11 mouse cellular contexts compared by ENCODE assay signal in genomic region chr9:37247429-37247828, GRCm38 (mm10). TPM values are rescaled to one million over a fixed set of nuclear protein-coding genes. Genes with fewer than 3 reads are reported as not detected.
DNase-seq lines count a peak whose midpoint lies in the region; ATAC-seq lines count a peak whose summit lies in the region.
"Had no signal": no experiment of that assay in that cellular context is flagged by ENCODE, and none has a peak within 500 bp of the region (broad histone marks: within the 10 kb centered on the region; RNA-seq: fewer than 3 reads in every experiment).

No protein-coding gene starts in this region.

- no peaks in the 10 kb centered on the region for H3K4me1 ChIP-seq in liver, embryonic 15.5 days (replicated peaks)
- H3K4me1 ChIP-seq in hindbrain, embryonic 10.5 days (replicated peaks): peaks cover 11% of the 10 kb centered on the region; the same call in 1 of the 2 replicates

- H3K9me3 ChIP-seq in liver, embryonic 15.5 days (replicated peaks): no peaks in the 10 kb centered on the region
- no peaks in the 10 kb centered on the region for H3K9me3 ChIP-seq in hindbrain, embryonic 10.5 days
- H3K9me3 ChIP-seq: hindbrain, embryonic 15.5 days had no signal

- no peaks in the 10 kb centered on the region for H3K27me3 ChIP-seq in liver, embryonic 15.5 days
- H3K27me3 ChIP-seq in hindbrain, embryonic 10.5 days (ENCODE audit: insufficient read depth, poor library complexity, severe bottlenecking): no peaks in the 10 kb centered on the region; the same call in 1 of the 2 replicates
- H3K27me3 ChIP-seq: hindbrain, embryonic 15.5 days had no signal

- no peaks in the 10 kb centered on the region for H3K36me3 ChIP-seq in liver, embryonic 15.5 days (replicated peaks)
- no peaks in the 10 kb centered on the region for H3K36me3 ChIP-seq in hindbrain, embryonic 10.5 days
- H3K36me3 ChIP-seq: hindbrain, embryonic 15.5 days had no signal

- DNase-seq in layer of hippocampus, adult 11-12 months (ENCODE audit: low spot score): peak; percentile 84
- no peak for DNase-seq in layer of hippocampus, postnatal 36 days
- DNase-seq in A20 (ENCODE audit: low read depth, low spot score) (peak; percentile 45), MEL-GATA-1-ER (ENCODE audit: extremely low read depth, low read depth) (peak; percentile 79), adipocyte (ENCODE audit: low spot score) (no peak)
- DNase-seq in hindbrain, embryonic 10.5 days (ENCODE audit: low spot score): no peak
- no peak for DNase-seq in embryo, embryonic 10.5 days (ENCODE audit: low spot score)

- H3K4me2 ChIP-seq in liver, embryonic 15.5 days: no peak overlapping the region
- H3K4me2 ChIP-seq: hindbrain, embryonic 15.5 days had no signal

- H3K9ac ChIP-seq in liver, embryonic 15.5 days: no peak overlapping the region
- H3K9ac ChIP-seq: hindbrain, embryonic 15.5 days; liver, embryonic 14.5 days had no signal

- 0 out of 2 replicates have a peak overlapping the region, but pooled peaks have one; percentile 9 for H3K27ac ChIP-seq in liver, embryonic 15.5 days (replicated peaks)
- no peak overlapping the region; the same call in 1 of the 2 replicates for H3K27ac ChIP-seq in hindbrain, embryonic 10.5 days
- H3K27ac ChIP-seq: hindbrain, embryonic 15.5 days; liver, embryonic 14.5 days had no signal

- no peak for ATAC-seq in liver, embryonic 15.5 days (ENCODE audit: insufficient read depth)

- no peak overlapping the region for H3K4me3 ChIP-seq in liver, embryonic 15.5 days (replicated peaks)
- no peak overlapping the region for H3K4me3 ChIP-seq in hindbrain, embryonic 10.5 days
- H3K4me3 ChIP-seq: erythroblast, embryonic 14.5 days; hindbrain, embryonic 15.5 days had no signal

RNA-seq across cellular contexts. Expression of gene Slc37a2, which starts 8.1 kb away (rescaled TPM):
- total RNA-seq in layer of hippocampus, postnatal 36 days (2021): 1 to 10 TPM; 1.4 to 1.8 TPM
- 1.6 and 1.8 TPM in 2 replicates for polyA plus RNA-seq in liver, embryonic 15.5 days (2015; fragmentation: Nextera tagmentation; extraction: Ambion mirVana)
- polyA plus RNA-seq in hindbrain, embryonic 10.5 days (2016; fragmentation: Nextera tagmentation; extraction: Ambion mirVana): 2.0 and 2.4 TPM in 2 replicates
- polyA plus RNA-seq: erythroblast, embryonic 14.5 days had no signal

RNA-seq across cellular contexts. Expression of gene Tmem218, which starts 39.4 kb away (rescaled TPM):
- 1 to 10 TPM; 8.4 to 8.8 TPM for total RNA-seq in layer of hippocampus, postnatal 36 days (2021)
- polyA plus RNA-seq in liver, embryonic 15.5 days (2015; fragmentation: Nextera tagmentation; extraction: Ambion mirVana): 3.5 and 3.6 TPM in 2 replicates
- polyA plus RNA-seq in hindbrain, embryonic 10.5 days (2016; fragmentation: Nextera tagmentation; extraction: Ambion mirVana): 14.0 and 14.4 TPM in 2 replicates

Comparison
In these comparisons a context has a peak if more than half of its experiments do, and no peak if none do; other contexts are left out.
1. DNase-seq: peak in layer of hippocampus, adult 11-12 months (single experiment), A20 (single experiment) and MEL-GATA-1-ER (single experiment); none in layer of hippocampus, postnatal 36 days (0 of 2), adipocyte (single experiment), hindbrain, embryonic 10.5 days (single experiment) and embryo, embryonic 10.5 days (single experiment).